Mouse (Mus musculus) kidney, embryonic 15.5 days (tissue): ENCODE data around the gene Krt10. TPM values are rescaled to one million over a fixed set of nuclear protein-coding genes. Genes with fewer than 3 reads are reported as not detected.

Source experiments
- ATAC-seq: fragments of 200-750 bp; cut with Nextera tagmentation; replicated peaks from 2 replicates; pipeline ENCODE4 v1.8.0; 2017; ENCODE audit warnings: moderate TSS enrichment; ENCODE audit not compliant: low FRiP score
- H3K27ac ChIP-seq: fragments of 300-500 bp; sonication (generic); 2 replicates; pipeline ENCODE4 v1.5.1; 2015; ENCODE audit warnings: mild to moderate bottlenecking, inconsistent platforms
- H3K27me3 ChIP-seq: fragments of 300-500 bp; sonication (generic); 2 replicates; pipeline ENCODE4 v1.6.1; 2015; ENCODE audit warnings: inconsistent platforms
- H3K36me3 ChIP-seq: fragments of 300-500 bp; sonication (generic); 2 replicates; pipeline ENCODE4 v1.6.1; 2015; ENCODE audit warnings: inconsistent platforms
- H3K4me1 ChIP-seq: fragments of 300-500 bp; sonication (generic); 2 replicates; pipeline ENCODE4 v1.6.1; 2015; ENCODE audit warnings: inconsistent platforms
- H3K4me2 ChIP-seq: fragments of 300-500 bp; sonication (generic); 2 replicates; pipeline ENCODE4 v1.6.1; 2015; ENCODE audit warnings: moderate library complexity, mild to moderate bottlenecking, inconsistent platforms
- H3K4me3 ChIP-seq: fragments of 300-500 bp; sonication (generic); replicated peaks from 2 replicates; pipeline ENCODE4 v1.5.1; 2015; ENCODE audit warnings: mild to moderate bottlenecking, inconsistent platforms
- H3K9ac ChIP-seq: fragments of 300-500 bp; sonication (generic); 2 replicates; pipeline ENCODE4 v1.6.1; 2015; ENCODE audit warnings: mild to moderate bottlenecking, inconsistent platforms
- H3K9me3 ChIP-seq: fragments of 300-500 bp; sonication (generic); replicated peaks from 2 replicates; pipeline ENCODE4 v1.6.1; 2016; ENCODE audit warnings: inconsistent platforms
- WGBS: fragments of 180-500 bp; shearing (Covaris S2); methylation state at CpG from one replicate; pipeline ENCODE4 v1.1.7; 2015; ENCODE audit warnings: mixed read lengths; 5-methylcytosine and 5-hydroxymethylcytosine counted together
- polyA plus RNA-seq: library from polyadenylated mRNA; unstranded; fragments of >200 nt; fragmentation: Nextera tagmentation; extraction: Ambion mirVana; gene quantifications from 2 replicates; pipeline ENCODE4 v1.2.1, GENCODE M21; 2015

Gene Krt10
- 28.7 and 35.2 TPM in 2 replicates for polyA plus RNA-seq

DNA sequence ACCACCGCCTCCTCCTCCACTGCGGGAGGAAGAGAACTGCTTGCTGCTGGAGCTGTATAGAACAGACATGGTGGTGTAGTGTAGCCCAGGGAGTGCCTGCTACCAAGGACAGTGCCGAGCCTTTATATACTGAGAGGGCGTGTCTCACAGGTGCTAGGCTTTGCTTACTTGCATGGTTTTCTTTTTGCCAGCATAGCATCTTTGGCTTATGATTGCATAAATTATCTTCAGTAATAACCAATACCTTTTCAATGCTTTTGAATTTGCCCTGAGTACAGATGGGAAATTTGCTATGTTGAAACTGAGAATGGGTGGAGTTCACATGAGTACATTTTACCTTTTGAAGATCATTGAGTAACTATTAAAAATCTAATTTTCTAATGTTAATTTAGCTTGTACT lies at the start of gene Krt10:
Gene Krt10, minus strand, starts transcription at position 101 of the 400 bp plus-strand sequence.
- 0 out of 2 replicates have a peak, but pooled peaks cover 10% of the 10 kb centered on the region for H3K4me1 ChIP-seq
- no peak for ATAC-seq

DNA sequence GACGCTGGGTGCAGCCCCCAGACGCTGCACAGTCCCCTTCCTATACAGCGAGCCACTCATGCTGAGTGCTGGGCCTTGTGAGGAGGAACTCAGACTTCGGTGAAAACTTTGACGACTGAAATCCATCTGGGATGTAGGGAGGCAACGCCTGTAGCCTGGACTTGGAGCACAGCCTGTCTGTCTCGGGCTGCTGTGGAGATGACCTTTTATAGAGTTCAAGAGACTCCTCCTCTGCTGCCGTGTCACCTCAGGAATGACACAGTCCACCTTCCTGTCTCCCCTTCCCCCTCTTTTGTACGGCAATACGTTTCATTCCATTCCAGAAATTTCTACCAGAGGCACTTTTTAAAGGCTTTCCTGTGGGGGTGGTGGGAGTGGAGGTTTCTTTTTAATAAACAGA lies 48.8 kb upstream of the Krt10 start, which contains the start of gene Krt20:
Gene Krt20, minus strand, starts transcription at position 179 of the 400 bp plus-strand sequence.
- no peak for ATAC-seq
- peaks cover 5% of the 10 kb centered on the region; the same call in 1 of the 2 replicates for H3K4me1 ChIP-seq
- H3K27me3 ChIP-seq, result no peaks in the 10 kb centered on the region
- no peak within 1 kb of the TSS for H3K9ac ChIP-seq
- H3K27ac ChIP-seq, result no peak within 1 kb of the TSS
- H3K36me3 ChIP-seq, result no peaks in the 10 kb centered on the region
- H3K4me3 ChIP-seq, result no peak within 1 kb of the TSS
- 21% methylated on average over 10 of the region's 10 CpGs for WGBS
- no peak within 1 kb of the TSS for H3K4me2 ChIP-seq
- H3K9me3 ChIP-seq, result no peaks in the 10 kb centered on the region

More for the DNA sequence above, at the start of gene Krt10:
- no peaks in the 10 kb centered on the region for H3K27me3 ChIP-seq
- H3K9ac ChIP-seq, result no peak within 1 kb of the TSS
- H3K27ac ChIP-seq, result no peak within 1 kb of the TSS
- no peak within 1 kb of the TSS for H3K4me2 ChIP-seq
- WGBS, result 87% methylated on average over 4 of the region's 4 CpGs
- no peaks in the 10 kb centered on the region for H3K36me3 ChIP-seq
- no peak within 1 kb of the TSS for H3K4me3 ChIP-seq
- no peaks in the 10 kb centered on the region for H3K9me3 ChIP-seq

DNA sequence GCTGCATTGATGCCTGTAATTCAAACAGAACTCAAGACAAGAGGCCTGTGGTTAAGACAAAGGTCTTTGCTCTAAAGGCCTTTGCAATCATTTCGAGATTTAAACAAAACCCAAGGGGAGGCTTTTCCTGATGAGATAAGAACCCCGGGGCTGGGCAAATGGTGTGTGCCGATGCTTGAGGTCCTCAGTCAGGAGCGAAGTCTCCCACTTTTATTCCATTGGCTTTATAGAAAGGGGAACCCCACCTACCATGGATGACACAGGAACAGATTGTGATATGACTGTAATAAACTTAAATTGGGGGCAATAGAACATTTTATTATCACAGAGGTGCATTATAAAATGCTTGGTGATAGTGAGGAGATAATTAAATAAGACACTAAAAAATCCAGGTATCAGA lies 47.5 kb upstream of the Krt10 start:
- WGBS, result 85% methylated on average over 4 of the region's 4 CpGs
- ATAC-seq, result no peak
- Histone ChIP-seq H3K4me2 (no peak overlapping the region), H3K36me3 (no peaks in the 10 kb centered on the region), H3K4me1 (peaks cover 5% of the 10 kb centered on the region; the same call in 1 of the 2 replicates), H3K27me3 (no peaks in the 10 kb centered on the region), H3K9ac (no peak overlapping the region), H3K4me3 (no peak overlapping the region), H3K27ac (no peak overlapping the region), H3K9me3 (no peaks in the 10 kb centered on the region)

DNA sequence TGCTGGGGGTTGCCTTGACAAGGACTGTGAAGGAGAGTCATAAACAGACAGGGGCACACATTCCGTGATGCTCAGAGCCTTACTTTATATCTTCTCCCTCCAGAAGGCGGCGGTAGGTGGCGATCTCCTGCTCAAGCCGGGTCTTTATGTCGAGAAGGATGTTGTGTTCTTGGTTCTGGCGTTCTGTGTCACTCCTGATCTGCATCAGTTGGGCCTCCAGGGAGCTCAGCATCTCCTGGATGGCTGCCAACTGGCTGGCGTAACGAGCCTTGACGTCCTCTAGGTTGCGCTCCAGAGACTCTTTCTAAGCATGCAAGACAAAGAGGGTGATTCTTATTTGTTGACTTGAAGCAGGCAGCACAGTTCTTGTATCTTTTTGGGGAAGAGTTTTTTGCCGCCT lies 41.5 kb upstream of the Krt10 start:
- H3K27ac ChIP-seq, result no peak overlapping the region
- no peak overlapping the region for H3K4me3 ChIP-seq
- no peaks in the 10 kb centered on the region for H3K36me3 ChIP-seq
- H3K4me2 ChIP-seq, result no peak overlapping the region
- 48% methylated on average over 12 of the region's 12 CpGs for WGBS
- no peaks in the 10 kb centered on the region for H3K27me3 ChIP-seq
- ATAC-seq, result no peak
- no peaks in the 10 kb centered on the region for H3K9me3 ChIP-seq
- no peaks in the 10 kb centered on the region for H3K4me1 ChIP-seq
- no peak overlapping the region for H3K9ac ChIP-seq

DNA sequence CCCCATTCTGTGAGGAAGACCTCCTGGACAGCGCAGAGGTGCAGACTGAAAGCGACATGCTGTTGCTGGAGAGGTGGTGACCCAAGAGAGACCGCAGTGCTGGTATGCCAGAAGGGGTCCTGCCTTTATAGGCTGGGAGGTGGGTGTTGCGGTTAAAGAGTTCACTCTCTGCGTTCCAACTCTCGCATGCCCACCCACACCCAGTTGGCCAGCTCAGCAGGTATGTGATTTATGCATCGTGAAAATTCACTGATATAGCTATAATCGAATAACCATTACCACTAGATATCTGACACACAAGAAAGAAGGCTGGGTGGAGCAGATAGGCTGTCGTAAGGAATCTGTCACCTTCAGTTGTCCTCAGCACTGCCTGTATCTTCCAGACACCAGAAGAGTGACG lies 33.0 kb upstream of the Krt10 start, which contains the start of gene Krt12:
Gene Krt12, minus strand, starts transcription at position 101 of the 400 bp plus-strand sequence.
- H3K27me3 ChIP-seq, result no peaks in the 10 kb centered on the region
- no peak for ATAC-seq
- no peaks in the 10 kb centered on the region for H3K9me3 ChIP-seq
- WGBS, result 83% methylated on average over 10 of the region's 10 CpGs
- H3K4me3 ChIP-seq, result no peak within 1 kb of the TSS
- H3K4me2 ChIP-seq, result no peak within 1 kb of the TSS
- H3K27ac ChIP-seq, result no peak within 1 kb of the TSS
- H3K4me1 ChIP-seq, result no peaks in the 10 kb centered on the region
- H3K9ac ChIP-seq, result no peak within 1 kb of the TSS
- H3K36me3 ChIP-seq, result no peaks in the 10 kb centered on the region

DNA sequence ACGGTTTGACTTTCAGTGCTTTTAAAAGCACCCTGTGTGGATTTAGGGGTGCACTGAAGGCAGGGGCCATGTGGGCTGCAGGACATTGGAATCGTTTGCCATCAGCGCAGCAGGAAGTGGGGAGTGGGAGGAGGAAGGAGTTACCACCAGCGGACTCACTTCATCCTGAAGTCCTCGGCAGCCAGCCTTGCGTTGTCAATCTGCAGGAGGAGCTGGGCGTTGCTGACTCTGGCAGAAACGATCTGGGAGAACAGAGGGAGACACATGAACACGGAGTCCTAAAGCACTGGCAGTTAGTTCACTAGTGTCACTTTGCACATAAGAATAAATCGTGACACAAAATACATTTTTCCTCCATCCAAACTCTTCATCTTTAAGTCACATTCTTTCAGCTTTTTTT lies 31.4 kb upstream of the Krt10 start:
- Histone ChIP-seq H3K4me3 (no peak overlapping the region), H3K9me3 (no peaks in the 10 kb centered on the region), H3K36me3 (no peaks in the 10 kb centered on the region), H3K4me2 (no peak overlapping the region), H3K27ac (no peak overlapping the region), H3K4me1 (no peaks in the 10 kb centered on the region), H3K27me3 (no peaks in the 10 kb centered on the region), H3K9ac (no peak overlapping the region)
- WGBS, result 39% methylated on average over 10 of the region's 10 CpGs
- no peak for ATAC-seq

DNA sequence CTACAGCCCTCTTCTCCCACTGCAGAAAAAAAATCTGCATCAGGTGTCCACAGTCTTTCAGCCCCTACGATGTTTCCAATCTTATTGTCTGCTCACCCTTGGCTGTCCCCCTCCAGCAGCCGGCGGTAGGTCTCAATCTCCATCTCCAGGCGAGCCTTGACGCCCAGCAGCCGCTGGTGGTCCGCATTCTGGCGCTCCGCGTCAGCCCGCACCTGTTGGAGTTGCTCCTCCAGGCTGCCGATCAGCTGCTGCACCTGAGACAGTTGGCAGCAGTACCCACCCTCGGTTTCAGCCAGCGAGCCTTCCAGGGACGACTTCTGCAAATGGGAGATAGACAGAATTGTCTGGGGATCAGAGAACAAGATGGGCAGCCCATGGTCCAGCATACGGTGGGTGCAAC lies 28.7 kb upstream of the Krt10 start:
- Histone ChIP-seq H3K4me2 (no peak overlapping the region), H3K36me3 (no peaks in the 10 kb centered on the region), H3K27me3 (no peaks in the 10 kb centered on the region), H3K4me1 (no peaks in the 10 kb centered on the region), H3K27ac (no peak overlapping the region), H3K9me3 (no peaks in the 10 kb centered on the region), H3K4me3 (no peak overlapping the region), H3K9ac (no peak overlapping the region)
- no peak for ATAC-seq
- 72% methylated on average over 16 of the region's 16 CpGs for WGBS

DNA sequence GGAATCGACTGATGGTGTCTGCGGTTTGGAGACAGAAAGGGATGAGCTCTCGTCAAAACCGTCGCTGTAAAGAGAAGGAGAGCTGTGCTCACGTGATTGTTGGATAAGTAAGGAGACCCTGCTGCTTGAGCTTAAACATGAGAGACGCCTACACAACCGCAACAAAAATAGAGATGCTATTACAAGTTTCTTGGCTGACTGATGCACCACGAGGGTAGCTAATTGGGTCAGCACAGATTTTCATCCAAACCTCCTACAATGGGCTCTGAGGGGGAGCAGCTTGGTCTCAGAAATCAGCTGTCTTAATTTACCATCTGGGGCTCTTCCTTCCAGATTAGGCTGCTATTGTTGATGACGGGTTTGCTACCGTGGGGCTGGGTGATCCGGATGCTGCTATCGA lies 27.7 kb upstream of the Krt10 start:
- H3K9ac ChIP-seq, result no peak overlapping the region
- H3K27ac ChIP-seq, result no peak overlapping the region
- no peaks in the 10 kb centered on the region for H3K36me3 ChIP-seq
- H3K4me1 ChIP-seq, result no peaks in the 10 kb centered on the region
- no peak overlapping the region for H3K4me2 ChIP-seq
- no peaks in the 10 kb centered on the region for H3K9me3 ChIP-seq
- no peaks in the 10 kb centered on the region for H3K27me3 ChIP-seq
- 88% methylated on average over 13 of the region's 13 CpGs for WGBS
- no peak overlapping the region for H3K4me3 ChIP-seq
- no peak for ATAC-seq

DNA sequence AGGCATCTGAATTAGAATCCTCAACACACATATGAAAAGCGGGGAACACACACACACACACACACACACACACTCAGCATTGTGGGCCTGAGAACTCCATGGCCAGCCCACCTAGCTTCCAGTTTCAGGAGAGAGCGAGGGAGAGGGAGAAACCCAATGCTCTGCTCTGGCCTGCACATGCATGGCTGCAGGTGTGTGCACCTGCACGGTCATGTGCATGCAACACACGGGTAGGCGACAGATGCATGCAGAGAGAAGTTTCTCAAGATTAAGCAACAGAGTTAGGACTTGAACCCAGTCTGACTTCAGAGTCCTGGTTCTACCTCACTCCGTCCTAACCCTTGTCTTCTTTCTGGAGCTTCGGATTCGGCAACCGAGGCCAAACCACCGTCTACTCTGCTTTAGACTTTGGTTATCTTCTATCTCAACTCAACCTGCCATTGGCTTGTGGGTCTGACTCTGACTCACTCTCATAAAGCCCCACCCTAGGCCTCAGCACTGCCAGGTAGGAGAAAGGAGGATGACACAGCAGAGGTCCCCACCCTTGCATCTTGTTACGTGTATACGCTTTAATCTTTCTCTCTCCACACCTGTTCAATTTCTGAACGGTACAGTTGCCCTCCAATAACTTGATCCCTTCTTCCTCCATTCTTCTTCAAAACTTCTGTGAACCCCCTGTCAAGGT lies 25.4 kb upstream of the Krt10 start:
- Histone ChIP-seq H3K4me3 (no peak overlapping the region), H3K9me3 (no peaks in the 10 kb centered on the region), H3K27ac (no peak overlapping the region), H3K36me3 (no peaks in the 10 kb centered on the region), H3K9ac (no peak overlapping the region), H3K27me3 (no peaks in the 10 kb centered on the region), H3K4me1 (no peaks in the 10 kb centered on the region), H3K4me2 (no peak overlapping the region)
- no peak for ATAC-seq
- 92% methylated on average over 13 of the region's 13 CpGs for WGBS

DNA sequence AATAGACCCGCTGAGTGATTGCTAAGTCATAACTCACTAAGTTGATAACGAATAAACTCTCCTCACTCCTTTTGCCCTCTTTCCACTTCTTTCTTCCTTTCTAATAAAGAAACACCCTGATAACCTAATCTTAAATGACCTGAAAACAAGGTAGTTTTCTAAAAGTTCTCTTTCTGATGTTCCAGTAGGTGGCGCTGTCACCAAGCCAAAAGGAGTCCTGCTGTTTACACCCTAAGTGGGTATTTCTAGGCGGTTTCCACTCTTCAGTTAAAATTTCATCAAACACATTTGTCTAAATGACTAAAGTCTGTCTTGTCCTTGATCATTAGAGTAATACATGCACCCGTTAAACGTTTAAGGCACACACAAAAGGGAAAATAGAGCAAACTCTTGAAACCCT lies 24.1 kb upstream of the Krt10 start:
- WGBS, result 18% methylated on average over 6 of the region's 6 CpGs
- no peaks in the 10 kb centered on the region for H3K9me3 ChIP-seq
- no peaks in the 10 kb centered on the region for H3K36me3 ChIP-seq
- no peaks in the 10 kb centered on the region for H3K27me3 ChIP-seq
- no peak overlapping the region for H3K4me2 ChIP-seq
- no peak overlapping the region for H3K9ac ChIP-seq
- no peak overlapping the region for H3K27ac ChIP-seq
- H3K4me1 ChIP-seq, result no peaks in the 10 kb centered on the region
- H3K4me3 ChIP-seq, result no peak overlapping the region
- ATAC-seq, result no peak

DNA sequence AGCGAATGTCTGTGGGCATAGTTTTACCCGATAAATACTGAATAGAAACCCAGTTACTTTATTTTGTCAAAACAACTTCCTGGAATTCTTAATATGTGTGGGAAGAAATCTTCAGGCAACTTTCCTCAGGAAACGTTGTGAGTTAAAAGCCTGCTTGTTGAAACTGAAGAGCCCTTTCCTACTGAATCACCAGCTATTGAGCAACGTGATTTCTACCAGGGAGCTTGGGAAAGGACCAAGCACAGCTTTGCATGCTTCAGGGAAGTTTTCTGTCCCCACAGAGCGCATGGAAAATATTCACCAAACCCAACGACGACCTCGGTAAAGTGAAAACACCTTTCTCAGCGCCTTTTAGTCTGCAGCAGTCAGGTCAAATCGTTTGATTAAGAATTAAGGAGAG lies 17.0 kb upstream of the Krt10 start:
- no peaks in the 10 kb centered on the region for H3K4me1 ChIP-seq
- ATAC-seq, result no peak
- H3K4me2 ChIP-seq, result no peak overlapping the region
- H3K9ac ChIP-seq, result no peak overlapping the region
- H3K36me3 ChIP-seq, result no peaks in the 10 kb centered on the region
- peaks cover 8% of the 10 kb centered on the region; the same call in 1 of the 2 replicates for H3K27me3 ChIP-seq
- no peak overlapping the region for H3K27ac ChIP-seq
- H3K9me3 ChIP-seq, result no peaks in the 10 kb centered on the region
- 67% methylated on average over 10 of the region's 10 CpGs for WGBS
- H3K4me3 ChIP-seq, result no peak overlapping the region

DNA sequence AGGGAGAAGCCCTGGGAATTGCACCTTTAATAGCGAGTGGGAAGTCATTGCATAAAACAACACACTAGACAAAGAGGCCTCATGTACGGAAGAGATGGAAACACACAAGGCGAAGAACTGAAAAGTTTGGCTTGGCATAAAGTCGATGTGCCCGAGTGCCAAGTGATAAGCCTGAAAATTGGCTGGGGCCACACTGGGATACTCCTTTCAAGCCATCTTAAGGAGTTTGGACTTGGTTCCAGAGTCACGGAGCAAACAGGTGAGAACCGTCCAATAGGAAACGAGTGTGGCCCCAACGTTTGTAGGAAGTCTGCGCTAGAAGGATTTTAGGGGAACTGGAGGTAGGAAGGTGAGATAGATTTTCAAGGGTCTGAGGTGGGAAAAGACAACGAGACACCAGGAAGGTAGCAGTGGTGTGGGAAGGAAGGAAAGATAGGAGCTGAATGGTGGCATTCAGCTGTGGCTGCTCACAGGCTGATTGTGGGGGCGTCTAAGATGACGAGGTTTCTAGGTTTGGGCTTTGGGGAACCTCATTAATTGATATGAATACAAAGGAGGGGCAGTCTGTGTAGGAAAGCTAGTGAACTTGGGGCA lies 10.9 kb upstream of the Krt10 start:
- no peak for ATAC-seq
- Histone ChIP-seq H3K36me3 (no peaks in the 10 kb centered on the region), H3K4me2 (no peak overlapping the region), H3K9ac (no peak overlapping the region), H3K4me1 (no peaks in the 10 kb centered on the region), H3K27me3 (peaks cover 17% of the 10 kb centered on the region), H3K27ac (no peak overlapping the region), H3K9me3 (no peaks in the 10 kb centered on the region), H3K4me3 (no peak overlapping the region)
- 85% methylated on average over 13 of the region's 13 CpGs for WGBS
